Mouse (Mus musculus) lung, adult 2 months (tissue): ENCODE data around the gene Heatr1. TPM values are rescaled to one million over a fixed set of nuclear protein-coding genes. Genes with fewer than 3 reads are reported as not detected.

Experiments used
- DNase-seq: peaks from one replicate; pipeline ENCODE4 v3.0.0; 2022
- H3K4me1 ChIP-seq: fragments of 200-500 bp; 2 replicates; pipeline ENCODE4 v1.6.1; 2011; ENCODE audit warnings: low read length; ENCODE audit not compliant: control insufficient read depth, insufficient read depth
- H3K4me3 ChIP-seq: fragments of 200-500 bp; replicated peaks from 2 replicates; pipeline ENCODE3; 2011; ENCODE audit warnings: low read depth, mild to moderate bottlenecking, control low read depth, low read length; ENCODE audit errors: extremely low read depth
- CTCF ChIP-seq: fragments of 200-500 bp; IDR thresholded peaks from 2 replicates; pipeline ENCODE4 v1.5.1; 2011; ENCODE audit warnings: mild to moderate bottlenecking, low read length, control low read depth; ENCODE audit not compliant: insufficient read depth
- POLR2A ChIP-seq: fragments of 200-500 bp; IDR thresholded peaks from 2 replicates; pipeline ENCODE4 v1.6.1; 2011; ENCODE audit warnings: low read depth, mild to moderate bottlenecking, control low read depth, low read length, borderline replicate concordance; ENCODE audit errors: extremely low read depth
- WGBS: fragments of 180-500 bp; shearing (Covaris S2); methylation state at CpG from one replicate; pipeline ENCODE4 v1.1.7; 2018; 5-methylcytosine and 5-hydroxymethylcytosine counted together
- polyA plus RNA-seq: library from polyadenylated mRNA; depleted of rRNA; stranded (reverse); fragments of >200 nt; gene quantifications from 2 replicates; pipeline ENCODE4 v1.2.3, GENCODE M21; 2012; rRNA removed

The Heatr1 gene
- polyA plus RNA-seq, 1 experiment = 23.5 TPM

DNA sequence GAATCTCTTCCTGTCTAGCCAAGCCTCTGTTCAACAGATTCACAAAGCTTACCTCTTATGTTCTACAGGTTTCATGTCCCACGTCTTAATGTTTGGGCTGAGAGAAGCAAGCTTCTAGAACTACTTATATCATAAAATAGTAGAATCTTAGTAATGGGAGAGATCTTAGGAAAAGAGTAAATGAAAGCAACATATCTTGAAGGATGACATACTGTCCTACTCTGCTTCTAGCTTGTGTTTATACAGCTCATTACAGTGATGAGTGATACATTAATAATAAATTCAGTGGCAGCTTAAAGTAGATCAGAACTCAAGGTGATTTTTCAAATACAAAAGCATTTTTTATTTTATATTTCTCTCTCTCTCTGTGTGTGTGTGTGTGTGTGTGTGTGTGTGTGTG is 70.0 kb downstream of the Heatr1 start, which contains the start of gene Lgals8:
Gene Lgals8 (minus strand): TSS at position 101 of the 400 bp plus-strand sequence.
- no peak for TF ChIP-seq POLR2A
- no peak for TF ChIP-seq CTCF
- WGBS = 73% methylated on average over 1 of the region's 1 CpGs
- peaks cover 5% of the 10 kb centered on the region; the same call in 1 of the 2 replicates for H3K4me1 ChIP-seq

DNA sequence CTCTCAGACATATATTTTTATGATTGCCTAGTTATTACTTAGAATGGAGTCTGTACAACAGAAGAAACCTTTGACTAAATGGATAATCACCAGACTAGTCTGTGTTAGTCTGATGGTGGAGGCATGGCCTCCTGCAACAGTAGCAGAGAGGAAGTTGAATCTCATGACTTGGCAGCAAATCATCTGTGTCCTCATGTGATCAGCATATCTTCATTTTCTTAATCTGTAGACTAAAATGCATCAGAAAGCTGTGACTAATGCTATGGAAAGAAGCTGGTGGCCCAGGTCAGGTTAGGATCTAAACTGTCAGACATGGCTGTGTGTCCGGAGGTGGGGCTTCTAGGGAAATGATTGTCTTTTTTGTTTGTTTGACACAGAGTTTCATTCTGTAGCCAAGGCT is 73.7 kb downstream of the Heatr1 start:
- TF ChIP-seq POLR2A (no peak), CTCF (no peak)
- WGBS = 82% methylated on average over 1 of the region's 1 CpGs
- no peak for DNase-seq
- Histone ChIP-seq H3K4me1 (no peaks in the 10 kb centered on the region), H3K4me3 (no peak overlapping the region)

More for the DNA sequence above, 70.0 kb downstream of the Heatr1 start, which contains the start of gene Lgals8:
- DNase-seq = no peak
- H3K4me3 ChIP-seq = no peak within 1 kb of the TSS

DNA sequence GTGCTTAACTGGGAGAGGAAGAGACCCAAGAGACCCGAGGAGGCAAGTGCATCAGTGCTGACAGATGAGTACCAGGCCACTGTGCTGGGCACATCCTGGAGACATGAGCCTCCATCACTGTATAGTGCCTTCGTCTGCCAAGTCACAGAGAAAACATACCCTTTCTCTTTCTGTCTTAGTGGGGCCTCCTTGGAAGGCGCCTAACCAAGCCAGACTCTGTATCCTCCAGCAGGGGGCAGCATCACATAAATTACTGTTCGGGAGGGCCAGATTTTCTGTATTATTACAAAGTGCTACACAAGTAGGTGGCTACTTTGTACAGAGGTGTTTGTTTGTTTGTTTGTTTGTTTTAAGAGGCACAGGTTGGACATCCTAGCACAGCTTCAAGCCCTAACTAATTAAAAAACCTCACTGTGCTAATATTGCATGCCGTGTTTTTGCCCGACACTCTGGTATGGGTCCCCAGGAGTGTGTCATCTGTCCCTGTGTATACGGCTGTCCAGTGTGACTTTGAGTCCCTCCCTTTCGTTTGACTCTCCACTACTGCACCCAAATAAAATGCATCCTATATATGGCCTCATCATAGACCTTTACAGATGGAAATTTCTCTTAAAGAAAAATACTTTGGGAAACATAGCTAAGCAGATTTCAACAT is 79.0 kb downstream of the Heatr1 start:
- WGBS = 34% methylated on average over 8 of the region's 8 CpGs
- peak; percentile 74 for DNase-seq
- no peaks in the 10 kb centered on the region for H3K4me1 ChIP-seq

DNA sequence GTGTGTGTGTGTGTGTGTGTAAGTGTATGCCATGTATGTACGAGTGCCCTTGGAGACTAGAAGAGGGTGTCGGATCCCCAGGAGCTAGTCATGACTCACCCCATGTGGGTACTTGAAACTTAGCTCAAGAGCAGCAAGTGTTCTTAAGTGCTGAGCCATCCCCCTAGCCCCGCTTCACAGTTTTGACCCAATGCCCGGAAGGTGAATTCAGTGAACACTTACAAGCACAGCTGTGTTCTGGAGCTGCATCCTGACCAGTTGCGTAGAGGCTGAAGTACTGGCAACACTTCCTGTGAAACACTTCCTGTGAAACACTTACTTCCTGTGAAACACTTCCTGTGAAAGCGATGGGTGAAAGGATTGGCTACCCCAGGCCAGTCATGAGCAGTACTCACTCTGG is 80.4 kb downstream of the Heatr1 start:
- TF ChIP-seq POLR2A (no peak), CTCF (no peak)
- peak; percentile 45 for DNase-seq
- no peak overlapping the region for H3K4me3 ChIP-seq
- no peaks in the 10 kb centered on the region for H3K4me1 ChIP-seq
- WGBS = 39% methylated on average over 6 of the region's 6 CpGs

More for the DNA sequence above, 79.0 kb downstream of the Heatr1 start:
- TF ChIP-seq CTCF (peak; percentile 64), POLR2A (no peak)
- no peak overlapping the region for H3K4me3 ChIP-seq

DNA sequence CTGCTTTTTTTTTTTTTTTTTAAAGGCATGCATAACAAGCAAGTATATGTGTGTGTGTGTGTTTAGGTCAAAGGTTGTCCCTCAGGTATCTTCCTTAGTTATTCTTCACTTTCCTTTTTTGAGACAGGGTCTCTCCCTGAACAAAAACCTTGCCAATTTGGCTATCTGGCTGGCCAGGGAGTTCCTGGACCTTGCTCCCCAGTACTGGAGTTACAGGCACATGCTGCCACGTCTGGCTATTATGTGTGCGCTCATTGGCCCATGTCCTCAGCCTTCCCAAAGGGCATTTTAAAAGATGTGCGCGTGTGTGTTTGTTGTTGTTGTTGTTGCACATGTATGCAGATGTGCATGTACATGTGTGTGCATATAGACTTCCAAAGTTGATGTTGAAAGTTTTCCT is 82.1 kb downstream of the Heatr1 start:
- 93% methylated on average over 4 of the region's 4 CpGs for WGBS
- no peak for DNase-seq
- no peak for TF ChIP-seq CTCF
- Histone ChIP-seq H3K4me3 (no peak overlapping the region), H3K4me1 (no peaks in the 10 kb centered on the region)

DNA sequence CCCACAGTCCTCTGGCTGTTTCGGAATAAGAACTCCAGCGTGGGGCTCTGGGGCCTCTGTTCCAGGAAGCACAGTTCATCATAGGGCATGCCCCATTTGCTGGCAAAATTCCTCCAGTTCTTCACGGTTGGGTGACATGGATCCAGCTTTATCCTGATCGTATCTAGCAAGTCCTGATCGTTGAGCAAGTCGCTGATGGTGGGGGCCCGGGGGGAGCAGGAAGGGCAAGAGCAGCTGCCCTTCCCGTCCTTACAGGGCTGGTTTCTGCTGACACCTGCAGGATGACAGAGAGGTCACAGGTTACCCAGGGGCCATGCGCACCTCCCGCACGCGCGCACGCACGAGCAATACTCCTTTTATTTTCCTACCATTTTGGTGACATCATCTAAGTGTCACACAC is 83.5 kb downstream of the Heatr1 start:
- WGBS = 82% methylated on average over 15 of the region's 15 CpGs
- no peak overlapping the region for H3K4me3 ChIP-seq
- no peaks in the 10 kb centered on the region for H3K4me1 ChIP-seq
- DNase-seq = no peak
- TF ChIP-seq POLR2A = no peak

DNA sequence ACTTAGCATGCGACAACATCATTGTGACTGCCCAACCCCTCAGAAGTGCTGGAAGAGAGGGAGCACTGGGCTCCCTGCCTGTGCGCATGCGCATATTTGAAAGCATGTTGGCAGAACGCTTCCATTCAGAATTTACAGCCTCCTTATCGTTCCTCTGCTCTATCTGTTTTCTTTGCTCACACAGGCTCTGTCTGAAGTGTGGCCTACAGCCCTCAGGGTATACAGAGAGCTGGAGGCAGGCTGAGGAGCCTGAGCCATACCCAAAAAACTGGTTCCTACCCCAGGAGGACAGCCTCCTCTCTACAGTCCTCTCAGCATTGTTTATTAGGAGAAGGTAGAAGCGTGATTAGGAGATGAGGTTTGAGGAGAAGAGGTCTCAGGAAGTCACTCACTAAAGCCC is 85.0 kb downstream of the Heatr1 start:
- Histone ChIP-seq H3K4me1 (no peaks in the 10 kb centered on the region), H3K4me3 (no peak overlapping the region)
- no peak for TF ChIP-seq POLR2A
- TF ChIP-seq CTCF = no peak
- DNase-seq = no peak
- WGBS = 77% methylated on average over 6 of the region's 6 CpGs

DNA sequence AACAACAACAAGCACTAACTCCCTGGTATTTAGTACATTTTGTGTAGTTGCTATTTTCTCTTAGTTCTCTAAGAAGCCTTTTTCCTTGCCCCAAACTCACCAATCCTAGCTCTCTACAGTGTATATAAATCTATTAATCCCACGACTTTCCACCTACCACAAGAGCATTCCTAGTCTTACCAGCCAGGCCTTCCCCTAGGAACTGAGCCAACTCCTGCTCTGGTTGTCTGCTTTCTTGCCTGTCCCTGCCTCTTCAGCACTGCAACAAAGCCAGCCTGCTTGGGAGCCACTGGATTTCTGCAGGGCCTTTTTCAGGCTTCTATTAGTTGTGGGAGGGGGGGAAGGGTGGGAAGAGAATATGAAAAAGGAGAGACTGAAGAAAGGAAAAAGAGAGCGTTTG is 90.4 kb downstream of the Heatr1 start:
- 71% methylated on average over 2 of the region's 2 CpGs for WGBS
- DNase-seq = no peak

DNA sequence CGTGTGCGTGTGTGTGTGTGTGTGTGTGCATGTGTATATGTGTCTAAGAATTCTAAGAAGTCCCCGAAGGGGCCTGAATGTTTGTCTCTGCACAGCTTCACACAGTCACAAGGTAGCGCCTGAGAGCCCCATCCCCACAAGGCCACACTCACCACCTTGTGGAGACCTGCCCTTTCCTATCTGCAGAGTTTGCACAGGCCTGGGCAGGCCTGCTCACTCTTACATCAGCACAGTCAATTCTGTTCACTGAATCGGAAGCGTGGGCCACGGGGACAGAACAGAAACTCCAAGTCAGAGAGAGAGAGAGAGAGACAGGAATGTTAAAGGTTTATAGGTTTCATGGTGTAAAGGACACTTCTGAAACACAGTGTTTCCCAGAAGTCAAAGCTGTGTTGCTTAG is 90.8 kb downstream of the Heatr1 start:
- TF ChIP-seq POLR2A (no peak), CTCF (no peak)
- DNase-seq = no peak
- 78% methylated on average over 7 of the region's 7 CpGs for WGBS
- Histone ChIP-seq H3K4me3 (no peak overlapping the region), H3K4me1 (no peaks in the 10 kb centered on the region)

More for the DNA sequence above, 90.4 kb downstream of the Heatr1 start:
- TF ChIP-seq CTCF = no peak
- Histone ChIP-seq H3K4me1 (no peaks in the 10 kb centered on the region), H3K4me3 (no peak overlapping the region)

Other genes starting within 250 kb of the Heatr1 start
- gene Mtr, start 136.9 kb upstream of the Heatr1 start, polyA plus RNA-seq = 5.7 and 7.5 TPM in 2 replicates
- gene Actn2, start 54.3 kb upstream of the Heatr1 start, polyA plus RNA-seq = 40.0 and 61.4 TPM in 2 replicates
- 23.5 and 36.3 TPM in 2 replicates for gene Lgals8, start 69.9 kb downstream of the Heatr1 start, polyA plus RNA-seq
- 0.28 and 0.53 TPM in 2 replicates for gene Edaradd, start 125.4 kb downstream of the Heatr1 start, polyA plus RNA-seq
- 4.1 and 5.3 TPM in 2 replicates for gene Ero1lb, start 170.8 kb downstream of the Heatr1 start, polyA plus RNA-seq